Mouse (Mus musculus) bone marrow, adult 2 months (tissue): ENCODE measurements at regions not wholly inside any gene's neighbourhood (a gene's known extent, or its start where the extent isn't known, plus 50 kb on each side); places are given as distances from the start of the nearest gene placed in this dataset.
"Not testable (repeated sequence)": the region's sequence is repeated elsewhere in the genome, so short reads cannot be mapped to it uniquely, and the experiment has no call there.

Source experiments
- H3K27ac ChIP-seq: fragments of 200-500 bp; 2 replicates; pipeline ENCODE4 v1.5.1; 2012; ENCODE audit warnings: low read depth, mild to moderate bottlenecking, control low read depth, inconsistent platforms, low read length; ENCODE audit not compliant: control insufficient read depth, poor library complexity, insufficient read depth
- H3K4me1 ChIP-seq: fragments of 200-500 bp; 2 replicates; pipeline ENCODE4 v1.6.1; 2011; ENCODE audit warnings: low read length; ENCODE audit not compliant: control insufficient read depth, insufficient read depth
- H3K4me3 ChIP-seq: fragments of 200-500 bp; replicated peaks from 2 replicates; pipeline ENCODE3; 2011; ENCODE audit warnings: mild to moderate bottlenecking, low read depth, low read length, control low read depth; ENCODE audit not compliant: control insufficient read depth
- CTCF ChIP-seq: fragments of 200-500 bp; IDR thresholded peaks from 2 replicates; pipeline ENCODE4 v1.5.1; 2011; ENCODE audit warnings: low read length, control low read depth; ENCODE audit not compliant: control insufficient read depth, insufficient read depth
- POLR2A ChIP-seq: fragments of 200-500 bp; IDR thresholded peaks from 2 replicates; pipeline ENCODE4 v1.6.1; 2011; ENCODE audit warnings: low read depth, mild to moderate bottlenecking, control low read depth, low read length, borderline replicate concordance; ENCODE audit not compliant: control insufficient read depth
- WGBS: fragments of 180-500 bp; shearing (Covaris S2); methylation state at CpG from one replicate; pipeline ENCODE4 v1.1.7; 2018; 5-methylcytosine and 5-hydroxymethylcytosine counted together

DNA sequence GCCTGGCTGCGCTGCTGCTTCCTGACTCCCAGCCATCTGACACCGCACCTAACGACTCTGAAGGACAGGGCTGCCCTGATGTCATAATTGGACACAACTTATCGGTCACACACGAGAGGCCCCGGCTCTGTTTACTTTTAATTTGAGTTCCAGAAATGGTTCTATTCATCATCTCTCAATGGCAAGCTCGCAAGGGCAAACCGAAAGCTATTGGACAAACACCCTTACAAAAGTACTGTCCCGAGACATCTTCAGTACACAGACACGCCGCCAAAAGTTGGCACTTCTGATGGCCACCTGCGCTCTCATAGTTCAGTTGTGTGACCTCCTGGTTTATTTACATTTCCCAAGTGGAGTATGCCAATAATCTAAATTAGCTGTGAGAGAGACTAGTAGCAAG is 274.9 kb downstream of the Gxylt1 start:
- 89% methylated on average over 12 of the region's 12 CpGs for WGBS
- no peak overlapping the region for H3K27ac ChIP-seq
- TF ChIP-seq CTCF: no peak
- no peak overlapping the region for H3K4me3 ChIP-seq
- no peaks in the 10 kb centered on the region; the same call in 1 of the 2 replicates for H3K4me1 ChIP-seq

DNA sequence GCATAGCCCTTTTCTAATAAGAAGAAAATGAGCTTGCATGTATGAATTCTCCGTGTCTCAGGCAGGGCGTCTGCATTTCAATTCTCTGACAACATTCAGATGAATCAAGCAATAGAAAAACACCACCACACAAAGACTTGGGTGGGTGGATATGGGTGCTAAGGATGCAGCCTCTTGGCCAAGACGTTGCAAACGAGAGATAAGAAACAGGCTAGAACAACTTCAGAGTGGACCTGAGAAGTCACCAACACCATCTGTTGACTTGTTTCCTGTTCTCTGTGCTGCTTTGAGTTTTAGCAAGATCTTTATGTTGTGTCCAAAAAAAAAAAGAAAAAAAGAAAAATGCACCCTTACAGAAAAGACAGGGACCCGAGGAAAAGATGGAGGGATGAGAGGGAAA is 277.0 kb downstream of the Gxylt1 start:
- no peak overlapping the region for H3K27ac ChIP-seq

DNA sequence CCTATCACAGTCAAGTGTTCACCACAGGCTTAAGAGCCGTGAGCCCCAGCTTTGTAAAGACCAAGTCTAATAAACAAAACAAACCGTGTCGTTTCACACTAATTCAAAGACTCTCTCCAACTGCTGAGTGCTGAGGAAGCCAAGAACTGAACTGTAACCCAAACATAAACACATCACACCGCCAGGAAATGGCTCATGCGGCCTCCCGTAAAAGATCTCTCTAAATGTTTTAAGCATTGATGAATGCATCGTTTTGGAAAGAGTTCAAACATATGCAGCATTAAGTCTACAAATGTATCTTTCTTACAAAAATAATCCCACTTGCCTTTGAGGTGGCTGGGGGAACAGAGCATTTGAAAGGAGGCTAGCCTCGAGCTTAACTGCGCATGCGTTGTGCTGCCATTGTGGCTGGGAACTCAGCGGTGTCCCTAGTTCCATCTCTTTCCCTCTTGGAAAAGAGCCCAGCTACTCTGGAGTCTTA is 280.7 kb downstream of the Gxylt1 start:
- no peak overlapping the region for H3K4me3 ChIP-seq
- TF ChIP-seq POLR2A (no peak), CTCF (no peak)
- no peak overlapping the region for H3K27ac ChIP-seq
- H3K4me1 ChIP-seq: no peaks in the 10 kb centered on the region; the same call in 1 of the 2 replicates
- WGBS: 50% methylated on average over 11 of the region's 11 CpGs

More for the DNA sequence above, 277.0 kb downstream of the Gxylt1 start:
- 11% methylated on average over 5 of the region's 5 CpGs for WGBS
- H3K4me3 ChIP-seq: no peak overlapping the region
- TF ChIP-seq CTCF (no peak), POLR2A (no peak)
- H3K4me1 ChIP-seq: no peaks in the 10 kb centered on the region; the same call in 1 of the 2 replicates

- 49% methylated on average over 6 of the region's 6 CpGs for WGBS
- no peak for TF ChIP-seq CTCF
- TF ChIP-seq POLR2A: no peak
- no peak overlapping the region for H3K27ac ChIP-seq
These were observed 281.3 kb downstream of the Gxylt1 start for GRCm38 (mm10) chr15:92993538-92994190.

GRCm38 (mm10) chr15:92975774-92976173 is 299.2 kb downstream of the Gxylt1 start:
- H3K4me3 ChIP-seq: no peak overlapping the region
- WGBS: 66% methylated on average over 4 of the region's 4 CpGs

More at GRCm38 (mm10) chr15:92993538-92994190, 281.3 kb downstream of the Gxylt1 start:
- H3K4me1 ChIP-seq: no peaks in the 10 kb centered on the region; the same call in 1 of the 2 replicates
- H3K4me3 ChIP-seq: no peak overlapping the region

GRCm38 (mm10) chr15:92974931-92975330 is 300.0 kb downstream of the Gxylt1 start:
- no peaks in the 10 kb centered on the region for H3K4me1 ChIP-seq
- H3K4me3 ChIP-seq: no peak overlapping the region
- WGBS: 72% methylated on average over 3 of the region's 3 CpGs
- H3K27ac ChIP-seq: no peak overlapping the region
- TF ChIP-seq POLR2A (no peak), CTCF (no peak)

More at GRCm38 (mm10) chr15:92975774-92976173, 299.2 kb downstream of the Gxylt1 start:
- Histone ChIP-seq H3K4me1 (no peaks in the 10 kb centered on the region), H3K27ac (no peak overlapping the region)
- TF ChIP-seq POLR2A (no peak), CTCF (no peak)

DNA sequence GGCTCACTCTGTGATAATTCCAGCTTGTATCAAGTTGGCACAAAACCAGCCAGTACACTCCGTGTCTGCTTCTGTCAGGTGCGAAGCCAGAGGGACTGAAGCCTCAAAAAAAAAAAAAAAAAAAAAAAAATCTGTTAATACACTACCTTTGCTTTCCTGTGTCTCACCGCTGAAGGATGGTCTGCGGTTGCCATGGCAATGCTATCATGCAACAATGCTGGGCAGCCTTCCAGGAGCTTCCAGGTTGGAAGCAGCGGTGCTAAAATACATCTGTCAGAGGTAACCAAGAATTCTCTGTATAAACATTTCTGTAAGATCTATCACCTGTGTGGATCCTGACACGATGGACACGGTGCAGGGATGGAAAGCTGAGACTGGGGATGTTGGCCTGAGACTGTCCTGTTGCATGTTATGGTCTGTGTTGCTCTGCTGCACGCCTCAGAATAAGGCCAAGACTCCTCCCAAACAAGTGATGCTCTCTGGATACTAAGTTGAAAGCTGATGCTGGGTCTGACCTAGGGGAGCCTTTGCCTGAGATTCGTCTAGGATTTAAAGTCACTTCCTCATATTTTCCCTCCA is 301.2 kb downstream of the Gxylt1 start:
- 81% methylated on average over 9 of the region's 9 CpGs for WGBS
- Histone ChIP-seq H3K4me3 (no peak overlapping the region), H3K4me1 (no peaks in the 10 kb centered on the region), H3K27ac (no peak overlapping the region)
- TF ChIP-seq POLR2A (no peak), CTCF (no peak)

GRCm38 (mm10) chr15:92965556-92965955 is 309.4 kb downstream of the Gxylt1 start:
- WGBS: 86% methylated on average over 1 of the region's 1 CpGs
- Histone ChIP-seq H3K4me3 (no peak overlapping the region), H3K27ac (no peak overlapping the region), H3K4me1 (no peaks in the 10 kb centered on the region)
- TF ChIP-seq POLR2A (no peak), CTCF (no peak)

- H3K4me3 ChIP-seq: no peak overlapping the region
- H3K27ac ChIP-seq: no peak overlapping the region
- 66% methylated on average over 3 of the region's 3 CpGs for WGBS
- no peak for TF ChIP-seq CTCF
- no peak for TF ChIP-seq POLR2A
- H3K4me1 ChIP-seq: no peaks in the 10 kb centered on the region
These were observed 310.1 kb downstream of the Gxylt1 start for GRCm38 (mm10) chr15:92964901-92965300.

GRCm38 (mm10) chr15:92964131-92964530 is 310.8 kb downstream of the Gxylt1 start:
- WGBS: 72% methylated on average over 1 of the region's 1 CpGs
- Histone ChIP-seq H3K27ac (no peak overlapping the region), H3K4me1 (no peaks in the 10 kb centered on the region), H3K4me3 (no peak overlapping the region)
- no peak for TF ChIP-seq CTCF
- no peak for TF ChIP-seq POLR2A

GRCm38 (mm10) chr15:92950912-92951311 is 324.1 kb downstream of the Gxylt1 start:
- not testable (repeated sequence) for H3K4me3 ChIP-seq, H3K4me1 ChIP-seq, H3K27ac ChIP-seq
- 69% methylated on average over 3 of the region's 3 CpGs for WGBS
